Mouse (Mus musculus): Measurements from ENCODE around the gene Zmynd10.
A peak's percentile ranks its signal among the peaks of the same experiment; 100 is the strongest.

The Zmynd10 gene

DNA sequence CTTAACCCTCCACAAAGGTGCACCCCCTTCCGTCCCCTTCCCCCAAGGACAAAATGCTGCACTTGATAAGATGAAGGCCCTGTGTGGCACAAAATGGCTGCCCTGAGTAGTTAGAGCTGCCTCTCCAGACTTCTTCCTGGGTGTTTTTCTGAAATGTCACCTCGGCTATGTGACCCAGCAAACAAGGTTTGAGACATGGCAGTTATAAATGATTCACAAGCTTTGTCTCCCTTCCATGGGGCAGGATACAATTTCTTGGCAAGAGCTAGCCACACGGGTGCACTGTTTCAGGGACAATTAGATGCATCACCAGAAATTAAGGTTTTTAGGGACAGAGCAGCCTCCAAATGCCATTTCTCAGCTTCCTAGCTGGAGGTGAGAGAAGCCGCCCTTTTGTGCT is 6.7 kb upstream of the Zmynd10 start:
- DNase-seq (ENCODE audit: low spot score): no peak

DNA sequence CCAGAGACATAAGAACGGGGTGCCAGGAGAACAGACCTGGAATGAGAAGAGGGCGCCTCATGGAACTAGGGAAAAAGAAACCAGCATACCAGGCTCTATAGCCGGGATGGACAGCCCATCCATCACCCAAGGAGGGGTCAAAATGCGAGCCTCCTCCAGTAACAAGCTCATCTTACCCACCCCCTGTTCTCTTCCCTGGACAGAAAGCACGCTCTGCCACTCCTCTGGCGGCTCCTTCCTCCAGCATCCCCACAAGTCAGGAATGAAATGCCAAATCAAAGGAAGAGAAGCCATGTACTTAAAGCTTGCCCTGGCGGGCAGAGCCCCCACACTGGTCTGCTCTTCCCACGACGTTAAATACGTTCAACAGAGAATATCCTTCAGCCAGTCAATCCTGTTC is 6.1 kb upstream of the Zmynd10 start:
- DNase-seq (ENCODE audit: low spot score): no peak

DNA sequence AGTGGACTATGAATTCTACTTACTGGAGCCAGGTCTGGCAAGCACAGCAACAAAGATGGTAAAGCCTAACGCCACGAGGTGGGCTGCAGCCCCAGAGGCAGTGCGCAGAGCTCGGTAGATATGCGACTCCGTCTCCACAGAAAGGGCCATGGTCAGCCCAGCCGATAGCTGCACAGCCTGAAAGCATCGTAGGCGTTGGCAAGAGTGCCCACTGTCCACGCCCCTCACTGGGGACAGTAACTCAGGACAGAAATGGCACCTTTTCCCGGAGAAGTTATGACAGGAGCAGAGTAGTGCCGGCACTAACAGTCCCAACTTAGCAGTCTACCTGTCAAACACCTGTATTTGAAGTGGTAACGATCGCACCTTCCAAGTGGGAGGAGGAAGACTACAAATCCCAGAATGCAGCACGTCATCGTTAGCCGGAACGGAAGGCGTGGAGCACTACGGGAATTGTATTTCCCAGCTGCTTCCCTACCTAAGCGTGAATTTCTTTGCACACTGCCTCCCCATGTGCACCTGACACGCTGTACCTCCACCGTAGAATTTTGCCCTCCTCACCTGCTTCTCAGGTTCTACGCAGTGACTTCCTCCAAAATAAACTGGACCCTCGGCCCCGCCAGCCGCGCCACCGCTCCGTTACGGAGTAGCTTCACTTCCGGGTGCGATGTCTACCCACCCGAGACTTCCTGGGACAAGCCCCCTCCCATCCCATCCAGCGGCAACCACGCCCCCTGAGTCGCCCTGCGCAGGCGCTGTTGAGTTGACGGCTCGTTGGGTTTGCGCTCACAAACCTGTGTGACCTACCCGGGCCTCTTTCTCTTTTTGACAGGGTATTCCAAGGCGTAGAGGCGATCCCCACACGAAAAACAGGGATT is 5.4 kb upstream of the Zmynd10 start, which contains the start of the genes Cyb561d2 and Nprl2:
Gene Cyb561d2, minus strand, starts transcription at position 720 of the 878 bp plus-strand sequence.
Gene Nprl2, plus strand, starts transcription at position 753 of the 878 bp plus-strand sequence.
- DNase-seq (ENCODE audit: low spot score): peak; percentile 90

DNA sequence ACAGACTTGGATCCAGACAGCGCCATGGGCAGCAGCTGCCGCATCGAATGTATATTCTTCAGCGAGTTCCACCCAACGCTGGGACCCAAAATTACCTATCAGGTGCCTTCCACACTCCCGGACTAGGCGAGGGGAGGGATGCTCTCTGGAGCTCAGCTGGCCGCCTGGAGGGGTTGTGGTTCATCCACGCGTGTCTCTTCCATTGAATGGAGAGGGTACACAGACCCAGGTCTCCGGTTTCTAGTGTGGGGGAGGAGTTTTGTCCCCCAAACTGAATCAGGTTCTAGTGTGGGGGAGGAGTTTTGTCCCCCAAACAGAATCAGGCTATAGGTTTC is 4.8 kb upstream of the Zmynd10 start:
- no peak for DNase-seq (ENCODE audit: low spot score)

DNA sequence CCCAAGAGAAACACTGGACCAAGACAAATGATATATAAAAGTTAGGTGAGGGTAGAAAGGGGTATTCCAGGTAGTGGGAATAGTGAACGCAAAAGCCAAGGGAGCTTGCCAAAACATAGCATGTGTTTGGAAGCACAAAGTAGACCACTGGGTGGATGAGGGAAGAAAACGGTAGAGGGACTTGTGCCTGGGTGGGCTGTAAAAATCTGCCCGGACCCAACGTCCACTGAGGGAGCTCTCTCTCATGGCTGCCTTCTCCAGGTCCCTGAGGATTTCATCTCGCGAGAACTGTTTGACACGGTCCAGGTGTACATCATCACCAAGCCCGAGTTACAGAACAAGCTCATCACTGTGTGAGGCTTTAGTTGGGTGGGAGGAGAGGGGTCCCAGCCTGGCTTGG is 4.4 kb upstream of the Zmynd10 start:
- DNase-seq (ENCODE audit: low spot score): no peak

DNA sequence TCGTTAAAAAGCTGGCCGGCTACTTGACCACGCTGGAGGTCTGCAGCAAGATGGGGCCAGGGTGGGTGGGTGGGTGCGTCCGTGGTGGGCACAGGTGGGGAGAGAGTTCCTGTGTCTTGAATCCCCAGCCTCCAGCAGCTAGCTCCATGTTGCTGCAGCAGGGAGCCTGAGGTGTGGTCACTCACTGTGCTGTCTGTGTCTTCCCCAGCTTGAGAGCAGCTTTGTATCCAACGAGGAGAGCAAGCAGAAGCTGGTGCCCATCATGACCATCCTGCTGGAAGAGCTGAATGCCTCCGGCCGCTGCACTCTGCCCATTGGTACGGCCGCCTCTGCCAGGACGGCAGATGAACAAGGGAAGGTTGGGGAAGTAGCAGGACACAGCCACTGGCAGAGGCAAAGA is 3.8 kb upstream of the Zmynd10 start:
- no peak for DNase-seq (ENCODE audit: low spot score)

DNA sequence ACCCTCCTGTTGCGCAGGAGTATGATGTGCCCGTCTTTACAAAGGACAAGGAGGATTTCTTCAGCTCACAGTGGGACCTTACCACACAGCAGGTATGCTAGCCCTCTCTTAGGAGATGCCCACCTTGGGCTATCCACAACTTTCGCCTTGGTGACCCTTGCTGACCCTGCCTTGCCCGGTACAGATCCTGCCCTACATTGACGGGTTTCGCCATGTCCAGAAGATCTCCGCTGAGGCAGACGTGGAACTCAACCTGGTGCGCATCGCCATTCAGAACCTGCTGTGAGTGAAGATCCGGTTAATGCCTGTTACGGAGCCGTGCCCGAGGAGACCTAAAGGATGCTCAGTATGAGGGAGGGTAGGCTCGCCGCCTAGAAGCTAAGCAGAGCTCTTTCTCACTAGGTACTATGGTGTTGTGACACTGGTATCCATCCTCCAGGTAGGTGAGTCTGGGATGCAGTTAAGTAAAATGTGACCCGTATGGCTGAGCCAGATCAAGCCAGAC is 2.9 kb upstream of the Zmynd10 start:
- DNase-seq (ENCODE audit: low spot score): no peak

DNA sequence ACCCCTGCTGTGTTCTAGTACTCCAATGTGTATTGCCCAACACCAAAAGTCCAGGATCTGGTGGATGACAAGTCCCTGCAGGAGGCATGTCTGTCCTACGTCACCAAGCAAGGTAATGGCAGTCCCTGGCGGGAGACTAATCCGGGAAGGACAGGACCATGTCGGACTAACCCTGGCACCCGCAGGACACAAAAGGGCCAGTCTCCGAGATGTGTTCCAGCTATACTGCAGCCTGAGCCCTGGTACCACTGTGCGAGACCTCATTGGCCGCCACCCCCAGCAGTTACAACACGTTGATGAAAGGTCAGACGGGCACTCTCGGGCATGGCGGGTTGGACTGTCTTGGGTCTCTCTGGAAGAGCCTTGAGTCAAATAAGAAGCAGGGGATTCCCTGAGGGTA is 2.4 kb upstream of the Zmynd10 start:
- no peak for DNase-seq (ENCODE audit: low spot score)

DNA sequence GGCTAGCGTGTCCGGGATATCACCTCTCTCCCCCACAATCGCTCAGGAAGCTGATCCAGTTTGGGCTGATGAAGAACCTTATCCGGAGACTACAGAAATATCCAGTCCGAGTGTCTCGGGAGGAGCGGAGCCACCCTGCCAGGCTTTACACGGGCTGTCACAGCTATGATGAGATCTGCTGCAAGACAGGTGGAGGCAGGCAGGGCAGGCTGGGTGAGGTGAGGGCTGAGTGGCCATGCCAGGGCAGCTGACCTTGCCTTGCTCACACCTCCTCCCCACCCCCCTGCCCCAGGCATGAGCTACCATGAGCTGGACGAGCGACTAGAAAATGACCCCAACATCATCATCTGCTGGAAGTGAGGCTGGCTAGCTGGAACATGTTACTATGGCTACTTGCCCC is 1.9 kb upstream of the Zmynd10 start:
- DNase-seq (ENCODE audit: low spot score): no peak

DNA sequence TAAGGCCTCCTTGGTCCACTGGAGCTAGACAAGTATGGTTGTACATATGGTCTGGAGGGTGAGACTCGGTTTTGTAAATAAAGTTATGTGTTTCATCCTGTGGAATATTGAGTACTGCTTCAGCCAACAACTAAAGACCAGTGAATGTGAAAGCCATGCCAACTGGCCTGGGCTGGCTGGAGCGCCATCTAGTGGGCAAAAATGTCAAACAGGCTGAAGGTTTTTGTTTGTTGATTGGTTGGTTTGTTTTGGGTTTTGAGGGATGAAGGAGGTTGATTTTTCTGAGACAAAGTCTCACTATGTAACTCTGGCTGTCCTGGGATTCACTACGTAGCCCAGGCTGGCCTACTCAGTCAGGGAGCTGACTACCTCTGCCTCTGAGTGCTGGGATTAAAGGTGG is 1.5 kb upstream of the Zmynd10 start:
- DNase-seq (ENCODE audit: low spot score): no peak

DNA sequence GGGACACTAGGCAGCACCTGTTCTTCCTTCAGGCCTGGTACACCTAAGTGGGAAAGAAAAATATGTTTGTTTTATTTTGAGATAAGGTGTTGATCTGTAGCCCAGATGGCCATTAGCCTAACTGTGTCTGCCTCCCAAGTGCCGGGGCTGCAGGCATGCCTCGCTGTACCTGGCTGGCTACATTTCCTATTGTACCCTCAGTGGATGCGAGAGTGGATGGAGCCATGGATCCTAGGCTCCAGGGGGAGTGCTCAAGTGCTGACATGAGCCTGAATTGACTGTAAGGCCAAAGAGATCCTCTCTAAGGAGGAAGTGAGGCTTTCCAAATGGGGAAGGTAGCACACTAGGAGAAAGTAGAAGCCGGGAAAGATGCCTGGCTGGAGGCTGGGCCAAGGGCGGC is 859 bp downstream of the Zmynd10 start:
- DNase-seq (ENCODE audit: low spot score): no peak

DNA sequence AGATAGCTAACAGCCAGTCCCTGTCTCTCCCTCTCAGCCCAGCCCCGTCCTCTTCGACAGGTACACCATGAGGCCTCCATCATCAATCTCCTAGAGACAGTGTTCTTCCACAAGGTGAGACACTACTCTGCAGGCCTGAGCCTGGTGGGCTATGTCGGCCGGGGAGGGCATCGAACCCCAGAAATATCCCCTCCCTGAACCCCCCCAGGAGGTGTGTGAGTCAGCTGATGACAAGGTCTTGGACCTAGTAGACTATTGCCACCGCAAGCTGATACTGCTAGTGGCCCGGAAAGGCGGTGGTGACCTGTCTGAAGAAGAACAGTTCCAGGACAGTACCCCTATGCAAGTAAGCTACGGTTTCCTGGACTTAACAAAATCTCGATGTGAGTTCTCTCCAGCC is 1.7 kb downstream of the Zmynd10 start:
- DNase-seq (ENCODE audit: low spot score): no peak

DNA sequence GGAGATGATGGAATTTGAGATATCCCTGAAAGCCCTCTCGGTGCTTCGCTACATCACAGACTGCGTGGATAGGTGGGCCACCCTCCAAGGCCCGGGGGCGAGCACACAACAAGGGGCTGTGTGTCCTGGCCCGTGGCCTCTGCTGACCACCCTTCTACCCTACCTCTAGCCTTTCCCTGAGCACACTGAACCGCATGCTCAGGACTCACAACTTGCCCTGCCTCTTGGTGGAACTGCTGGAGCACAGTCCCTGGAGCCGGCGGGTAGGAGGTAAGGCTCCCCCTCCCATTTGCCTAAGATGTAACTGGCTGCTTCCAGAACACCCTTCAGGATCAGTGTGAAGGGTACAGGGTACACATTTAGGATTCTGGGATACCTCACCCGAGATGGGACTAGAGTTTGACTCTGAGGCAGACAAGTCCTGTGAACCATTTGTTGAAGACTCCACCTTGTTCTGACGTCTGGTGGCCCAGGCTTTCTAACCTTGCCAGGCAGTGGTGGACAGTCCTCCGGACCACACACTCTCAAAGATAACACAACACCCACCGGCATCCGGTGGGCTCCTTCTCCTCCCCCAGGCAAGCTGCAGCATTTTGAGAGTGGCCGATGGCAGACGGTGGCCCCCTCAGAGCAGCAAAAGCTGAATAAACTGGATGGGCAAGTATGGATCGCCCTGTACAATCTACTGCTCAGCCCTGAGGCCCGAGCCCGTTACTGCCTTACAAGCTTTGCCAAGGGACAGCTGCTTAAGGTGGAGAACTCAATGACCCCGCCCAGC is 2.4 kb downstream of the Zmynd10 start:
- DNase-seq (ENCODE audit: low spot score): no peak

DNA sequence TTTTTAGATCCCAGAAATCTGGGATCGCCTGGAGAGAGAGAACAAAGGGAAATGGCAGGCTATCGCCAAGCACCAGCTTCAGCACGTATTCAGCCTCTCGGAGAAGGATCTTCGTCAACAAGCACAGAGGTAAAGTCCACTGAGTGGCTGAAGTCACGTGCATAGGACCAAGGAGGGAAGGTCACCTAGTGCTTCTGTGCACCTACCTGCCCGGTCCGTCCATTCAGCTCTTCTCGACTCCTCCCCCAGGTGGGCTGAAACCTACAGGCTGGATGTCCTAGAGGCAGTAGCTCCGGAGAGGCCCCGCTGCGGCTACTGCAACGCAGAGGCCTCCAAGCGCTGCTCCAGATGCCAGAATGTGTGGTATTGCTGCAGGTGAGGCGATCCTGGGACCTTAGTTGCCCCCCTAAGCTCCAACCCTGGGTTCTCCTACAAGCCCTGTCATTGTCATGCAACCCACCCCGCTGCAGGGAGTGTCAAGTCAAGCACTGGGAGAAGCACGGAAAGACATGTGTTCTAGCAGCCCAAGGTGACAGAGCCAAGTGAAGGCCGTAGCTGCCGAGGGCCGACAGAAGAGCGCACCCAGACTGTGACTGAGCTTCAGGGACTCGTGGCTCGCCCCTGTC is 3.5 kb downstream of the Zmynd10 start:
- DNase-seq (ENCODE audit: low spot score): no peak

DNA sequence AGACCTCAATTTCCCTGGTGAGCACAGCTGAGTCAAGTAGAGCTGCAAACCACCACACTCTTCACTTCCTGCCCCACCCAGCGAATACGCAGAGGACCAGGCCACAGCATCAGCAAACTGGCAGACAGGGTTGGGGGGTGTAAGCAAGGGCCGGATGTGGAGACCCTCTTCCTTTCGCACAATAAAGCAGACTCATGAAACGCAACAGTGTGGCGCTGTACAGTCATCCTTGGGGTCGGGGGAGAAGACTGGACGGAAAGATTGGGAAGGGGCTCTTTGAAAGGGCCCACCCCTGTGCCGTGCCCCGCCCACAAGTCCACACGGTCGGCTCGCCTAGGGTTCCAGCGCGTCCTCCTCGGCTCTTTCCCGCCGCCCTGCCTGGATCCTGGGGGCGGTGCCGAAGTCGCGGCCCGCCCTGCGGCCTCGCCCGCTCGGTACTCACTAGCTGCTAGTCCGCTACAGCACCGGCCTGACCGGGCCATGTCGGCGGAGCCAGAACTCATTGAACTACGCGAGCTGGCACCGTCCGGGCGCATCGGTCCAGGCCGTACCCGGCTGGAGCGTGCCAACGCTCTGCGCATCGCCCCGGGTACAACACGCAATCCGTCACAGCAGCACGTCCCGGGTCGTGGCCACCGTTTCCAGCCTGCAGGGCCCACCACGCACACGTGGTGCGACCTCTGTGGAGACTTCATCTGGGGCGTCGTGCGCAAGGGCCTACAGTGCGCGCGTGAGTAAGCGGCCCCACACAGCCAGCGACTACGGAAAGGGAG is 4.2 kb downstream of the Zmynd10 start, which contains the start of gene Rassf1:
Gene Rassf1, plus strand, starts transcription at position 439 of the 773 bp plus-strand sequence.
- DNase-seq (ENCODE audit: low spot score): peak; percentile 57

DNA sequence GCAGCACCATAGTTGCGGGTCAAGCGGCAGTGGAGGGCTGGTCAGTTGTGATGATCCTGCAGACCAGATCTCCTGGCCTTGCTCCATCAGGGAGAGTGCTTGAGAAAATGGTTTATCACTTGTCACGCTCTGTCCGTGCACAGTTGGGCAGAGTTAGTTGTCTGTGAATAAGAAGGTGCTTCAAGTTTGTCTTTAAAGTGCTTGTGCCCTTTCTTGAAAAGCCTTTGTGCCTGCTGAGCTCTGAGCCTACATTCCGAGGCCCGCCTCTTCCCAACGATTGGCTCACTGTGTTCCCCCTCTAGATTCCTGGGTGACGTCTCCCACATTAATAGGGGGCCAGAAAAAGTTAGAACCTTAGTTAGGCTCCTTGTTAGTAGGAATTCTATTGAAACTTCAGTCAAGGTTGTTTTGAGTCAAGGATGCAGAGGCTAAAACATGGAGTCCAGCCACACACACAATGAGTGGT is 4.8 kb downstream of the Zmynd10 start:
- no peak for DNase-seq (ENCODE audit: low spot score)

DNA sequence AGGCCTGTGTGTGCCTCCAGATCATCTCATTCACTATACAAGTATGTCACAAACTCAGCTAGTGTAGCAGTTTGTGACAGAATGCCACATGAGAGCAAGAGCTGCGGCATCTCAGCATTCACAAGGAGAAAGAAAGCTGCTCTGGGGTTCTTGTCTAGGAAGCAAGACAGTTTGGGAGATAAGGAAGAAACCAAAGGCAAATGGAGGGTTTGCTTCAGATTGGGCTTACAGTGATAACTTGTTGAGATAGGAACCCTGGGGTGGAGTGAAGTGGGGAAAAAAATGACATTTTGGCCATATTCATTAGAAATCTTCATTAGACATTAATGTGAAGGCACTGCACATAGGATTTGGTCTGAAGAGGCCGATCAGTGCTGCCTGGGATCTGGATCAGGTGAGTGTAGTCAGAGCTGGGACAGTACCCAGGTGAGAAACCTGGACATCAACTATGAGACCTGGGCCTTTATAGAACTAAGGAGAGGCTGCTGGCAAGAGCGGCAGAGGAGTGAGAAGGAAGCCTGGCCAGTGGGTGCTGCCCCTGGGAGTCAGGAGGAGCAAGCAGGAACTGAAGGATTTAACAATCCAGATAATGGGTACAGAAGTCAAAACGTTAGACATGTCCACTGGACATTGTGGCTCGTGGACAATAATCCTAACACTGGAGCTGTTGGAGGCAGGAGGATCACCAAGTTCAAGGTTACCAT is 5.7 kb downstream of the Zmynd10 start:
- DNase-seq (ENCODE audit: low spot score): no peak

DNA sequence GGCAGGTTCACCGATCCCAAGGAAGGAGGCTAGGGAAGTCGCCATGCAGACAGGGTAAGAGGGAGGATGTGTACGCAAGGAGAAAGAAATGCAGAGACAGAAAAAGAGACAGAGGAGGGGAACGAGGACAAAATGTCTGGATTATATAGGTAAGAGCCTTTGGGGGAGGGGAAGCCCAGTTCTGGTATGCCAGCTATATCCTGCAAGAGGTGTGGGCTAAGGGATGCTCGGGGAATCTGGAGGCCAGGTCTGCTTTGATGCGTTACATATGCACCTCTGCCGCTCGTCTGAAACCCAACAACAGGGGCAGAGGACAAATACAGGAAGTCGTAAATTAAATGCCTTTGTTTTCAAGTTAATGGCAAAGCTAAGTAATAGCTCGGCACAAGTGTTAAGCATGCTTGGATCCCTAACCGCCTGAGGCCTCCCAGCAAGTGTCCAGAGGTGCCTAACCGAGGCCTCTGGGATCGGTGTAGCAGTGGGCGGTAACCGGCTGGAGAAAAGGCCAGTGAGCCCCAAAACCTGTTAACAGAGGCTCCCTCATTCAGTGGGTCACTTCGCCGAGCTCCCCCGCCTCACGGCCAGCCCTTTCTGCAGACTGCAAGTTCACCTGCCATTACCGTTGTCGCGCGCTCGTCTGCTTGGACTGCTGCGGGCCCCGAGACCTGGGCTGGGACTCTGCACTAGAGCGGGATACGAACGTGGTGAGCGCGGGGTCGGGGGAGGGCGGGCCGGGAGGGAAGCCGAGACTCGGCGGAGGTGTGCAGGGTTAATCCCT is 6.6 kb downstream of the Zmynd10 start:
- no peak for DNase-seq (ENCODE audit: low spot score)

DNA sequence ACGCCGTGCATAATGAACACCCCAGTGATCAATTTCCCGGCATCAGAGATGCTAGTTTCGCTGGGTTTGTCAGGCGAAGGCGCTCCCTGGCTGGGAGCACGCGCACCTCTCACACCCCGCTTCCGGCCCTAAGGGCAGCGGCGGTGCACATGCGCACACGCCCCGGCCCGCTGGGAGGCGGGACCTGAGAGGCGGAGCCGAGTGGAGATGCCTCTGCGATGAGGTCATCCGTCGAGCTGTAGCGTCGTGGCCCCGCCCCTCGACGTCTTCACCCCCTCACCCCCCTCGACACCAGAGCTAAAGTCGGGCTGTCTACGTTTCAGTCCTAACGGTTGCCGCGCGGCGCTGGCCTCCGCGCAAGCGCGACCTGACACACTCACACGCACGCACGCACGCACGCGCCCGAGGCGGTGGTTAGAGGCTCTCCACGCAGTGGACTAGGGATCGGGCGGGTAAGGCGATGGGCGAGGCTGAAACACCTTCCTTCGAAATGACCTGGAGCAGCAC is 7.3 kb downstream of the Zmynd10 start:
- DNase-seq (ENCODE audit: low spot score): peak; percentile 94

DNA sequence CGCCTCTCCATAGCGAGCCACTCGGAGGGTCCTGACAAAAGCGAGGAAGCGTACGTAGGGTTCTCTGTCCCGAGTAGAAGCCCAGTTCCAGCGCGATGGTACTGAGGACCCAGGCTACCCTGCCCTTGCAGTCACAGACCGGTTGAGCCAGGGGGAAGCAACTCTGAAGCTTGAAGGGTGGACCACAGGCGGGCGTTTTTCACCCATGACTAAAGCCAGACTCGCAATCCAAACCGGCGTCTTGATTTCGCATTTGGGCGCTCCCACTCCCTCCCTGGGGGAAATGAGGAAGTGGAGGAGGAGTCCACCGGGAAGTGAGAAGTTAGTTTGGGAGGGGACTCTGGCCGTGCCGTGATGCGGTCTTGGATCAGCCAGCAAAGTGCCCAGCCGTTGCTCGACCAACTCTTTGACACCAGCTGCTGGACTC is 7.9 kb downstream of the Zmynd10 start:
- no peak for DNase-seq (ENCODE audit: low spot score)
